Mouse (Mus musculus) embryonic facial prominence, embryonic 13.5 days (tissue): ENCODE results near the gene Cflar. TPM values are rescaled to one million over a fixed set of nuclear protein-coding genes. Genes with fewer than 3 reads are reported as not detected.

ENCODE experiments used
- ATAC-seq: fragments of 200-750 bp; cut with Nextera tagmentation; 2 replicates; pipeline ENCODE4 v1.8.0; 2017; ENCODE audit warnings: low read depth; ENCODE audit not compliant: insufficient number of reproducible peaks, insufficient read depth, low FRiP score, low TSS enrichment
- H3K27ac ChIP-seq: fragments of 300-500 bp; sonication (generic); 2 replicates; pipeline ENCODE4 v1.5.1; 2015; ENCODE audit warnings: moderate library complexity, mild to moderate bottlenecking, inconsistent platforms
- H3K27me3 ChIP-seq: fragments of 300-500 bp; sonication (generic); 2 replicates; pipeline ENCODE4 v1.6.1; 2015; ENCODE audit warnings: mild to moderate bottlenecking, inconsistent platforms
- H3K36me3 ChIP-seq: fragments of 300-500 bp; sonication (generic); 2 replicates; pipeline ENCODE4 v1.6.1; 2015; ENCODE audit warnings: mild to moderate bottlenecking, inconsistent platforms
- H3K4me1 ChIP-seq: fragments of 300-500 bp; sonication (generic); 2 replicates; pipeline ENCODE4 v1.6.1; 2015; ENCODE audit warnings: inconsistent platforms
- H3K4me2 ChIP-seq: fragments of 300-500 bp; sonication (generic); 2 replicates; pipeline ENCODE4 v1.6.1; 2015; ENCODE audit warnings: moderate library complexity, mild to moderate bottlenecking, inconsistent platforms
- H3K4me3 ChIP-seq: fragments of 300-500 bp; sonication (generic); 2 replicates; pipeline ENCODE4 v1.5.1; 2015; ENCODE audit warnings: mild to moderate bottlenecking, inconsistent platforms
- H3K9ac ChIP-seq: fragments of 300-500 bp; sonication (generic); 2 replicates; pipeline ENCODE4 v1.6.1; 2015; ENCODE audit warnings: mild to moderate bottlenecking, inconsistent platforms
- H3K9me3 ChIP-seq: fragments of 300-500 bp; sonication (generic); 2 replicates; pipeline ENCODE4 v1.6.1; 2016; ENCODE audit warnings: inconsistent platforms
- WGBS: fragments of 180-500 bp; shearing (Covaris S2); methylation state at CpG from one replicate; pipeline ENCODE4 v1.1.7; 2015; ENCODE audit warnings: mixed read lengths; 5-methylcytosine and 5-hydroxymethylcytosine counted together
- polyA plus RNA-seq: library from polyadenylated mRNA; unstranded; fragments of >200 nt; fragmentation: Nextera tagmentation; extraction: Ambion mirVana; gene quantifications from 2 replicates; pipeline ENCODE4 v1.2.1, GENCODE M21; 2015

Gene Cflar
- polyA plus RNA-seq, 1 experiment from 2014 or later: 39.0 TPM

DNA sequence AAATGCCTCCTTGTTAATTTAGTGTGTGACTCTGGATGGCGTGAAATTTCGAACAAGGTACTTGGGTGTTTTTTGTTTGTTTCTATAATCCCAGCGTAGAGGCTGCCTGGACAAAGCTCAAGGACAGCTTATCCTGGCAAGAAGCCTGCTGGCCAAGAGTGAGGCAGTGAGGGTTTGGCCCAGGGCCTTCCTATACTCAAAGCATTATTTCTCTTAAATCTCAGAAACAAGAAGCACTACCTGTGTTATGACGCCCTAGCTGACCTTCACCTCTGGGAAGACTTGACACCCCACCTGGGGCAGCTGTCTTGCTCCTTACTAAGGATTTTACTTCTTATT, 2.6 kb downstream of the Cflar start:
- ATAC-seq: no peak
- WGBS: 41% methylated on average over 4 of the region's 4 CpGs

DNA sequence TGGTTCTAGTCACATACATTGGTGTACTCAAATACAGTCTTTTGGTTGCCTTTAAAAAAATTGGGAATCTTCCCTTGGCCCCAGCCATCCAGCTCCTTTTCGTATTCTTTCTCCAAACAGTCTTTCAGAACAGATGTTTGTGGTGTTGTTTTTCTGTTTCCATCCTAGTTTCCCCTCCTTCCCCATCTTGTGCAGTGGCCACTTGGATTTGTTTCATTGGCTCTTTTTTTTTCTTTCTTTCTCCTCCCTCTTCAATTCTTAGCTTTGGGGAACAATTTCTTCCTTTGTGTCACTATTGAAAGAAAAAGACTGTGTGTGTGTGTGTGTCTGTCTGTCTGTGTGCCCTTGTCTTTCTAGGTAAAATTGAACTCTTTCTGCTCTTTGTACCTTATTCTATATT, 3.1 kb downstream of the Cflar start:
- Histone ChIP-seq H3K9me3 (no peaks in the 10 kb centered on the region), H3K4me3 (peak overlapping the region; percentile 67), H3K4me2 (peak overlapping the region; percentile 69), H3K27me3 (no peaks in the 10 kb centered on the region), H3K4me1 (peaks cover 29% of the 10 kb centered on the region), H3K36me3 (peaks cover 33% of the 10 kb centered on the region), H3K9ac (peak overlapping the region; percentile 91), H3K27ac (peak overlapping the region; percentile 97)
- 28% methylated on average over 1 of the region's 1 CpGs for WGBS
- ATAC-seq: no peak

More for the DNA sequence above, 2.6 kb downstream of the Cflar start:
- Histone ChIP-seq H3K36me3 (peaks cover 28% of the 10 kb centered on the region), H3K9me3 (no peaks in the 10 kb centered on the region), H3K9ac (peak overlapping the region; percentile 91), H3K4me3 (peak overlapping the region; percentile 67), H3K27me3 (no peaks in the 10 kb centered on the region), H3K4me2 (peak overlapping the region; percentile 69), H3K4me1 (peaks cover 26% of the 10 kb centered on the region), H3K27ac (peak overlapping the region; percentile 97)

DNA sequence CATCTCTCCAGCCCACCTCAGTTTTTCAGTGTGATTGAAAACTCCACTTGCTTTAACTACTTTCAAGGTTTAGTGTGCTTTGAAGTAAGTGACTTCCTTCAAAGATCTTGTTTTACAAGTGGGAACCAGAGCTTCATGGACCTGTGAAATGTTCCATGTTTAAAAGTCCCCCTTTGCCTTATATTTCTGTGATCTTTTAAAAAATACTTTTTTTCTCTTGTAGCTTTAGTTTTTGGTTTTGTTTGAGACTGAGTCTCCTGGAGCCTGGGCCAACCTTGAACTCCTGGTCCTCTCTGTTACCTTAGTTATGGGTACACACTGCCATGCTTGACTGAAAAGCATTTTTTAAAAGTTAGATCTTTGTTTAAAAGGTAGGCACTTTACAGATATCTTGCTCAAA, 4.2 kb downstream of the Cflar start:
- H3K9ac ChIP-seq: no peak overlapping the region
- no peak overlapping the region for H3K4me3 ChIP-seq
- ATAC-seq: no peak
- peaks cover 36% of the 10 kb centered on the region for H3K4me1 ChIP-seq
- H3K36me3 ChIP-seq: peaks cover 43% of the 10 kb centered on the region
- no peaks in the 10 kb centered on the region for H3K27me3 ChIP-seq
- no peaks in the 10 kb centered on the region for H3K9me3 ChIP-seq
- peak overlapping the region; percentile 72 for H3K27ac ChIP-seq
- H3K4me2 ChIP-seq: peak overlapping the region; percentile 69

DNA sequence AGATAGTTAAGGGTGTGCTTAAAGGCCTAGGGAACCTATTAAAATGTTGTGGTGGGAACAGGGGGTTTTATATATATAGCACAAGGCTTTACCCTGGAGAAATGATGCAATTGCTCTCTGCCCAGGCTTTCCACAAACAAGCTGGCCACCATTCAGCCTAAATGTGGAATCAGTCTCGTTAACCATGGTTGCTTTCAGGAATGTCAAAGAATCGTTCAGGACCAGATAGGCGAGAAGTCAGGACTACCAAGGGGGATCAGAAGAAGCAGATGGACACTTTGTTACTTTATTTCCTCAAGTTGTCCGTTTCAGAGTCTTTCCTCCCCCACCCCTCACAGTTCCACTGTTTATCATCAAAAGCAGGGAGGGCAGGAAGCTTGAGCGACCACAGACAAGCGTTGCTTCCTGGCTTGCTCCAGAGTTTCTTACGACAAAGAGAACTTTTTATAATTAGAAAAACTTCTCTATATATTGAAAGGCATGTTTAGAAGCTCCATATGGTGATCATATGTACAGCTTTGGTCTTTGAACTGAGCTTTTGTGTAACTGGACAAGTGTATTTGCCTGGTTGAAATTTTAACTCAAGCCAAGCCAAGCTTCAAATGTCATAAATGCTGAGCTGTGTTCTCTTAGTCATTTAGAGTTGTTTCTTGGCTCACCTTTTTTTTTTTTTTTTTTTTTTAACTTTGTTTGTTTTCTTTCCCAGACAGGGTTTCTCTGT, 5.0 kb downstream of the Cflar start:
- Histone ChIP-seq H3K27ac (peak overlapping the region; percentile 72), H3K27me3 (no peaks in the 10 kb centered on the region), H3K4me1 (peaks cover 36% of the 10 kb centered on the region), H3K36me3 (peaks cover 43% of the 10 kb centered on the region), H3K4me3 (no peak overlapping the region), H3K9ac (0 out of 2 replicates have a peak overlapping the region, but pooled peaks have one; percentile 40), H3K9me3 (no peaks in the 10 kb centered on the region), H3K4me2 (peak overlapping the region; percentile 69)
- ATAC-seq: no peak
- WGBS: 44% methylated on average over 7 of the region's 7 CpGs

DNA sequence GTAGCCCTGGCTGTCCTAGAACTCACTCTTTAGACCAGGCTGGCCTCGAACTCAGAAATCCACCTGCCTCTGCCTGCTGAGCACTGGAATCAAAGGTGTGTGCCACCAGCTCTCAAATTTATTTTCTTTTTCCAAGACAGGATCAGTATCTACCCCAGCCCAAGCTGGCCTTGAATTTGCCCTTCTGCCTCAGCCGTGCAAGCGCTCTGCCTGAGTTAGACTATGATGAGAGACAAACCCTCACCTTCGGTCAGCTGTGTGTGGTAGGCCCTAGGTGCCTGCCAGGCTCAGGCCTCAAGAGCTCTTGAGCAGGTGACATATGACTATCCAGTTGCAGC, 5.5 kb downstream of the Cflar start:
- no peaks in the 10 kb centered on the region for H3K9me3 ChIP-seq
- H3K4me3 ChIP-seq: no peak overlapping the region
- H3K4me2 ChIP-seq: no peak overlapping the region
- no peak overlapping the region for H3K27ac ChIP-seq
- no peak overlapping the region for H3K9ac ChIP-seq
- peaks cover 36% of the 10 kb centered on the region for H3K4me1 ChIP-seq
- ATAC-seq: no peak
- no peaks in the 10 kb centered on the region for H3K27me3 ChIP-seq
- H3K36me3 ChIP-seq: peaks cover 43% of the 10 kb centered on the region
- WGBS: 96% methylated on average over 4 of the region's 4 CpGs

GRCm38 (mm10) chr1:58717589-58718270, 6.4 kb downstream of the Cflar start:
- ATAC-seq: no peak
- 85% methylated on average over 8 of the region's 8 CpGs for WGBS
- no peak overlapping the region for H3K4me2 ChIP-seq

DNA sequence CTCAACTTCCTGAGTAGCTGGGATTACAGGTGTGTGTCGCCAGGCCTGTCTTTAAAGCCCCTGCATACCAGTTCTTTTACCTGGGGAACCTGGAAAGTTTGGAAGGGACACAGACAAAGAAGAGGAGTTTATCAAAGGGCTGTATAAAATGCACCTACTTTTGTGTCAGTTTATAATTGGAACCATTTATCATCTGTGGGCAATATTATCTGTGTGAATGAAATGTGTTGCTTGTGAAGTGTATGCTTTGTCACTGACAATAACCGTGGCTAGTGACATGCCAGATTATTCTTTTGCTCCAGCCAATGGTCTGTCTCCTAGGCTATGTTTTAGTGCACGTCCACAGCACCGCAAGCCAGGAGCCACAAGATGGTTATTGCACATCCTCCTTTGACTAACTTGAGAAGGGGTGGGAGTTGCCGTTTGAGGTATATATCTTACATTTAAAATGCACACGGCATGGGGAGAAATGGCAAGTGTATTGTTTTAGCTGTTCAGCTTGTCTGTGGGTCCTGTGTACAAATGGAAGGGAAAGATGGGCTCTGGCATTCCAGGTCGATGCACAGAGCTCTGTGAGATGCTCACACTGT, 8.1 kb downstream of the Cflar start:
- Histone ChIP-seq H3K36me3 (peaks cover 52% of the 10 kb centered on the region), H3K4me1 (peaks cover 36% of the 10 kb centered on the region), H3K27me3 (no peaks in the 10 kb centered on the region), H3K4me2 (no peak overlapping the region), H3K4me3 (no peak overlapping the region), H3K27ac (no peak overlapping the region), H3K9ac (no peak overlapping the region), H3K9me3 (no peaks in the 10 kb centered on the region)
- 87% methylated on average over 7 of the region's 7 CpGs for WGBS
- no peak for ATAC-seq

More at GRCm38 (mm10) chr1:58717589-58718270, 6.4 kb downstream of the Cflar start:
- H3K4me1 ChIP-seq: peaks cover 36% of the 10 kb centered on the region
- no peaks in the 10 kb centered on the region for H3K9me3 ChIP-seq
- peaks cover 49% of the 10 kb centered on the region for H3K36me3 ChIP-seq
- H3K4me3 ChIP-seq: no peak overlapping the region
- no peak overlapping the region for H3K9ac ChIP-seq
- H3K27ac ChIP-seq: no peak overlapping the region
- no peaks in the 10 kb centered on the region for H3K27me3 ChIP-seq

GRCm38 (mm10) chr1:58720090-58720489, 8.8 kb downstream of the Cflar start:
- H3K4me2 ChIP-seq: no peak overlapping the region
- no peak overlapping the region for H3K27ac ChIP-seq
- no peaks in the 10 kb centered on the region for H3K9me3 ChIP-seq
- peaks cover 30% of the 10 kb centered on the region for H3K4me1 ChIP-seq
- WGBS: 84% methylated on average over 8 of the region's 8 CpGs
- no peaks in the 10 kb centered on the region for H3K27me3 ChIP-seq
- no peak overlapping the region for H3K4me3 ChIP-seq
- no peak for ATAC-seq
- H3K36me3 ChIP-seq: peaks cover 48% of the 10 kb centered on the region
- no peak overlapping the region for H3K9ac ChIP-seq

GRCm38 (mm10) chr1:58720988-58721387, 9.7 kb downstream of the Cflar start:
- no peak overlapping the region for H3K27ac ChIP-seq
- H3K27me3 ChIP-seq: no peaks in the 10 kb centered on the region
- no peak overlapping the region for H3K4me2 ChIP-seq
- no peak overlapping the region for H3K9ac ChIP-seq
- H3K9me3 ChIP-seq: no peaks in the 10 kb centered on the region
- H3K4me3 ChIP-seq: no peak overlapping the region
- peaks cover 40% of the 10 kb centered on the region for H3K36me3 ChIP-seq
- peaks cover 22% of the 10 kb centered on the region for H3K4me1 ChIP-seq
- no peak for ATAC-seq
- WGBS: 71% methylated on average over 4 of the region's 4 CpGs

GRCm38 (mm10) chr1:58722115-58722938, 11.0 kb downstream of the Cflar start:
- H3K4me3 ChIP-seq: no peak overlapping the region
- H3K9ac ChIP-seq: no peak overlapping the region
- no peak for ATAC-seq
- no peaks in the 10 kb centered on the region for H3K9me3 ChIP-seq
- H3K36me3 ChIP-seq: peaks cover 41% of the 10 kb centered on the region
- H3K4me1 ChIP-seq: peaks cover 19% of the 10 kb centered on the region
- H3K27ac ChIP-seq: no peak overlapping the region
- WGBS: 86% methylated on average over 11 of the region's 11 CpGs
- H3K27me3 ChIP-seq: no peaks in the 10 kb centered on the region
- no peak overlapping the region for H3K4me2 ChIP-seq

GRCm38 (mm10) chr1:58723062-58723808, 11.9 kb downstream of the Cflar start:
- no peak overlapping the region for H3K4me3 ChIP-seq
- H3K9me3 ChIP-seq: no peaks in the 10 kb centered on the region
- no peaks in the 10 kb centered on the region for H3K27me3 ChIP-seq
- H3K4me1 ChIP-seq: peaks cover 19% of the 10 kb centered on the region
- peaks cover 44% of the 10 kb centered on the region for H3K36me3 ChIP-seq
- no peak overlapping the region for H3K9ac ChIP-seq
- WGBS: 56% methylated on average over 7 of the region's 7 CpGs
- no peak overlapping the region for H3K4me2 ChIP-seq
- no peak overlapping the region for H3K27ac ChIP-seq
- ATAC-seq: no peak
